Mouse (Mus musculus): ENCODE measurements at regions not wholly inside any gene's neighbourhood (a gene's known extent, or its start where the extent isn't known, plus 50 kb on each side); places are given as distances from the start of the nearest gene placed in this dataset.

GRCm38 (mm10) chr10:119295740-119296139, 55.9 kb upstream of the Cand1 start:
- Histone ChIP-seq H3K4me1 (ENCODE audit: control insufficient read depth, insufficient read depth) (no peaks in the 10 kb centered on the region), H3K27ac (ENCODE audit: low read depth) (no peak overlapping the region), H3K9ac (replicated peaks; ENCODE audit: low read depth, low read length) (no peak overlapping the region), H3K4me3 (ENCODE audit: low read depth, low read length) (no peak overlapping the region), H3K36me3 (replicated peaks; ENCODE audit: control insufficient read depth, insufficient read depth, low read length) (no peaks in the 10 kb centered on the region), H3K4me2 (ENCODE audit: low read depth, low read length) (no peak overlapping the region), H3K27me3 (ENCODE audit: control insufficient read depth, insufficient read depth, low read length) (no peaks in the 10 kb centered on the region), H3K9me3 (replicated peaks; ENCODE audit: control insufficient read depth, low read length) (no peaks in the 10 kb centered on the region)
- TF ChIP-seq CTCF (IDR thresholded peaks at IDR 0.05; ENCODE audit: low read depth): no peak
- no peak for TF ChIP-seq EP300 (IDR thresholded peaks at IDR 0.05; ENCODE audit: low read depth)
- WGBS: 91% methylated on average over 11 of the region's 11 CpGs
- DNase-seq (ENCODE audit: low spot score) (no peak), ATAC-seq (ENCODE audit: insufficient read depth, low read depth) (no peak)

- no peaks in the 10 kb centered on the region for H3K9me3 ChIP-seq (replicated peaks; ENCODE audit: control insufficient read depth, low read length)
- peak overlapping the region; percentile 38; the same call in 1 of the 2 replicates for H3K4me2 ChIP-seq (ENCODE audit: low read depth, low read length)
- TF ChIP-seq EP300 (IDR thresholded peaks at IDR 0.05; ENCODE audit: low read depth): no peak
- TF ChIP-seq CTCF (IDR thresholded peaks at IDR 0.05; ENCODE audit: low read depth): peak; percentile 48
- H3K9ac ChIP-seq (replicated peaks; ENCODE audit: low read depth, low read length): no peak overlapping the region
- no peak overlapping the region for H3K4me3 ChIP-seq (ENCODE audit: low read depth, low read length)
- no peak overlapping the region for H3K27ac ChIP-seq (ENCODE audit: low read depth)
- DNase-seq (ENCODE audit: low spot score) (no peak), ATAC-seq (ENCODE audit: insufficient read depth, low read depth) (no peak)
- H3K36me3 ChIP-seq (replicated peaks; ENCODE audit: control insufficient read depth, insufficient read depth, low read length): no peaks in the 10 kb centered on the region
- no peaks in the 10 kb centered on the region for H3K4me1 ChIP-seq (ENCODE audit: control insufficient read depth, insufficient read depth)
- WGBS: 40% methylated on average over 14 of the region's 14 CpGs
- no peaks in the 10 kb centered on the region for H3K27me3 ChIP-seq (ENCODE audit: control insufficient read depth, insufficient read depth, low read length)
These were observed 54.7 kb upstream of the Cand1 start for GRCm38 (mm10) chr10:119294454-119295149.

- no peak for DNase-seq (ENCODE audit: low spot score)
- H3K4me3 ChIP-seq (ENCODE audit: low read depth, low read length): no peak overlapping the region
- no peaks in the 10 kb centered on the region for H3K4me1 ChIP-seq (ENCODE audit: control insufficient read depth, insufficient read depth)
- H3K27me3 ChIP-seq (ENCODE audit: control insufficient read depth, insufficient read depth, low read length): no peaks in the 10 kb centered on the region
- H3K9me3 ChIP-seq (replicated peaks; ENCODE audit: control insufficient read depth, low read length): no peaks in the 10 kb centered on the region
- TF ChIP-seq EP300 (IDR thresholded peaks at IDR 0.05; ENCODE audit: low read depth) (no peak), CTCF (IDR thresholded peaks at IDR 0.05; ENCODE audit: low read depth) (no peak)
- H3K4me2 ChIP-seq (ENCODE audit: low read depth, low read length): no peak overlapping the region
- H3K27ac ChIP-seq (ENCODE audit: low read depth): no peak overlapping the region
- ATAC-seq (ENCODE audit: insufficient read depth, low read depth): no peak
- H3K36me3 ChIP-seq (replicated peaks; ENCODE audit: control insufficient read depth, insufficient read depth, low read length): no peaks in the 10 kb centered on the region
- no peak overlapping the region for H3K9ac ChIP-seq (replicated peaks; ENCODE audit: low read depth, low read length)
- 83% methylated on average over 8 of the region's 8 CpGs for WGBS
These were observed 53.5 kb upstream of the Cand1 start for GRCm38 (mm10) chr10:119293372-119293771.

All from heart, postnatal 0 days (tissue).